Mouse (Mus musculus) ES-Bruce4 (cell line): ENCODE measurements at regions not wholly inside any gene's neighbourhood (a gene's known extent, or its start where the extent isn't known, plus 50 kb on each side); places are given as distances from the start of the nearest gene placed in this dataset.

ENCODE experiments used
- H3K27ac ChIP-seq: 2 replicates; pipeline ENCODE4 v1.5.1; 2012; ENCODE audit warnings: low read length, inconsistent platforms; ENCODE audit not compliant: insufficient read depth
- H3K27me3 ChIP-seq: 2 replicates; pipeline ENCODE4 v1.6.1; 2012; ENCODE audit warnings: mild to moderate bottlenecking, low read length, inconsistent platforms; ENCODE audit not compliant: control insufficient read depth, poor library complexity, insufficient read depth, severe bottlenecking
- H3K36me3 ChIP-seq: 2 replicates; pipeline ENCODE4 v1.6.1; 2012; ENCODE audit warnings: inconsistent platforms, mild to moderate bottlenecking, low read length, moderate library complexity; ENCODE audit not compliant: control insufficient read depth, poor library complexity, insufficient read depth, severe bottlenecking
- H3K4me1 ChIP-seq: one replicate; pipeline ENCODE4 v1.8.1; 2011; ENCODE audit warnings: low read length; ENCODE audit not compliant: control insufficient read depth, insufficient read depth
- H3K4me3 ChIP-seq: 2 replicates; pipeline ENCODE4 v1.5.1; 2011; ENCODE audit warnings: low read depth, mild to moderate bottlenecking, low read length
- H3K9ac ChIP-seq: 2 replicates; pipeline ENCODE4 v1.6.1; 2012; ENCODE audit warnings: low read depth, mild to moderate bottlenecking, inconsistent platforms; ENCODE audit not compliant: poor library complexity, severe bottlenecking
- H3K9me3 ChIP-seq: replicated peaks from 2 replicates; pipeline ENCODE4 v1.6.1; 2012; ENCODE audit warnings: mild to moderate bottlenecking, low read length, inconsistent platforms; ENCODE audit not compliant: control insufficient read depth, poor library complexity, insufficient read depth, severe bottlenecking
- CTCF ChIP-seq: IDR thresholded peaks from one replicate; pipeline ENCODE4 v1.8.1; 2011; ENCODE audit warnings: low read depth, low read length
- EP300 ChIP-seq: IDR thresholded peaks from 2 replicates; pipeline ENCODE4 v1.6.1; 2011; ENCODE audit warnings: low read depth, low read length; ENCODE audit not compliant: insufficient read depth
- POLR2A ChIP-seq: IDR thresholded peaks from one replicate; pipeline ENCODE4 v1.8.1; 2011; ENCODE audit warnings: low read length; ENCODE audit not compliant: insufficient read depth

DNA sequence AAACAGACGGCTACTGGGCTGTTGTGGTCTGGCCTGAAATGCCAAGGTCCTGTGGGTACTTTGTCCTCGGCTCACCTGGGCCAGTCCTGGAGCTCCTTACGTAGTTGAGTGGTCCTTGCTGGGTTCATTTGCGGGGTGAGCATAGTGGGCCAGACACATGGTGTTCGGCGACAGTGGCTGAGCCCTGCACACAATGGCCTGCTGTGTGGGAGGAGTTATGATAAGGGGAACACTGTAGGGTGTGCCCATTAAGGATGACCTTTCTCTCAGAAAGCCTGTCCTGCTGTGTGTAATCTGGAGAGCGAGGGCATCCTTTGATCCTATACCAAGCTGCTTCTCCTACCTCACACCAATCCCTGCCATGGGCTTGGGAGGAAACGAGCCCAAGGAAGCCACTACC is 51.3 kb upstream of the Klf4 start:
- H3K9ac ChIP-seq, result no peak overlapping the region
- H3K36me3 ChIP-seq, result no peaks in the 10 kb centered on the region
- TF ChIP-seq CTCF (no peak), EP300 (no peak), POLR2A (no peak)
- H3K4me1 ChIP-seq, result no peaks in the 10 kb centered on the region
- H3K9me3 ChIP-seq, result 0 out of 2 replicates have a peak, but pooled peaks cover 2% of the 10 kb centered on the region
- H3K27ac ChIP-seq, result no peak overlapping the region
- no peak overlapping the region for H3K4me3 ChIP-seq
- no peaks in the 10 kb centered on the region for H3K27me3 ChIP-seq
